Mouse (Mus musculus) megakaryocyte, embryonic 14.5 days (primary cell): ENCODE measurements at regions not wholly inside any gene's neighbourhood (a gene's known extent, or its start where the extent isn't known, plus 50 kb on each side); places are given as distances from the start of the nearest gene placed in this dataset.

Experiments
- H3K27me3 ChIP-seq: replicated peaks from 2 replicates; pipeline ENCODE3; 2012; ENCODE audit warnings: inconsistent platforms
- H3K36me3 ChIP-seq: replicated peaks from 2 replicates; pipeline ENCODE3; 2012; ENCODE audit warnings: low read length, inconsistent platforms, mixed read lengths
- H3K4me1 ChIP-seq: 2 replicates; pipeline ENCODE4 v1.6.1; 2012; ENCODE audit warnings: inconsistent platforms
- H3K4me3 ChIP-seq: replicated peaks from 2 replicates; pipeline ENCODE3; 2012; ENCODE audit warnings: moderate library complexity, mild to moderate bottlenecking, inconsistent platforms
- H3K9me3 ChIP-seq: 2 replicates; pipeline ENCODE4 v1.6.1; 2012; ENCODE audit warnings: inconsistent platforms
- FLI1 ChIP-seq: IDR thresholded peaks from 2 replicates; pipeline ENCODE4 v1.6.1; 2012; ENCODE audit warnings: low read length, inconsistent platforms, mixed read lengths
- GATA1 ChIP-seq: IDR thresholded peaks from 3 replicates; pipeline ENCODE4 v1.6.1; 2012; ENCODE audit warnings: mixed read lengths, low read length, inconsistent platforms, borderline replicate concordance

- Histone ChIP-seq H3K4me1 (no peaks in the 10 kb centered on the region), H3K9me3 (peaks cover 3% of the 10 kb centered on the region; the same call in 1 of the 2 replicates), H3K27me3 (no peaks in the 10 kb centered on the region), H3K36me3 (no peaks in the 10 kb centered on the region), H3K4me3 (no peak overlapping the region)
- TF ChIP-seq GATA1 (no peak), FLI1 (no peak)
Measured at GRCm38 (mm10) chr4:87501791-87502190, 271.5 kb upstream of the Slc24a2 start.

- Histone ChIP-seq H3K4me1 (no peaks in the 10 kb centered on the region), H3K9me3 (peaks cover 3% of the 10 kb centered on the region; the same call in 1 of the 2 replicates), H3K36me3 (no peaks in the 10 kb centered on the region), H3K4me3 (no peak overlapping the region), H3K27me3 (no peaks in the 10 kb centered on the region)
- TF ChIP-seq GATA1 (no peak), FLI1 (no peak)
Measured at GRCm38 (mm10) chr4:87500441-87500840, 270.2 kb upstream of the Slc24a2 start.

GRCm38 (mm10) chr4:87487798-87488197, 257.5 kb upstream of the Slc24a2 start:
- Histone ChIP-seq H3K9me3 (no peaks in the 10 kb centered on the region), H3K4me1 (no peaks in the 10 kb centered on the region), H3K27me3 (no peaks in the 10 kb centered on the region), H3K4me3 (no peak overlapping the region), H3K36me3 (no peaks in the 10 kb centered on the region)
- no peak for TF ChIP-seq GATA1
- no peak for TF ChIP-seq FLI1

GRCm38 (mm10) chr4:87475537-87475936, 245.3 kb upstream of the Slc24a2 start:
- no peak overlapping the region for H3K4me3 ChIP-seq
- peaks cover 4% of the 10 kb centered on the region for H3K9me3 ChIP-seq
- H3K36me3 ChIP-seq: no peaks in the 10 kb centered on the region
- no peaks in the 10 kb centered on the region for H3K27me3 ChIP-seq
- TF ChIP-seq GATA1: no peak
- no peak for TF ChIP-seq FLI1
- H3K4me1 ChIP-seq: no peaks in the 10 kb centered on the region

GRCm38 (mm10) chr4:87473331-87474039, 243.2 kb upstream of the Slc24a2 start:
- Histone ChIP-seq H3K36me3 (no peaks in the 10 kb centered on the region), H3K27me3 (no peaks in the 10 kb centered on the region), H3K4me3 (no peak overlapping the region), H3K4me1 (no peaks in the 10 kb centered on the region), H3K9me3 (peaks cover 4% of the 10 kb centered on the region)
- no peak for TF ChIP-seq FLI1
- TF ChIP-seq GATA1: no peak

GRCm38 (mm10) chr4:87472787-87473186, 242.5 kb upstream of the Slc24a2 start:
- TF ChIP-seq GATA1 (no peak), FLI1 (no peak)
- peaks cover 4% of the 10 kb centered on the region for H3K9me3 ChIP-seq

GRCm38 (mm10) chr4:87471385-87471784, 241.1 kb upstream of the Slc24a2 start:
- TF ChIP-seq FLI1: no peak
- TF ChIP-seq GATA1: no peak
- no peaks in the 10 kb centered on the region for H3K27me3 ChIP-seq
- H3K36me3 ChIP-seq: no peaks in the 10 kb centered on the region
- H3K9me3 ChIP-seq: peaks cover 4% of the 10 kb centered on the region
- H3K4me3 ChIP-seq: no peak overlapping the region
- no peaks in the 10 kb centered on the region for H3K4me1 ChIP-seq

More at GRCm38 (mm10) chr4:87472787-87473186, 242.5 kb upstream of the Slc24a2 start:
- Histone ChIP-seq H3K4me3 (no peak overlapping the region), H3K36me3 (no peaks in the 10 kb centered on the region), H3K27me3 (no peaks in the 10 kb centered on the region), H3K4me1 (no peaks in the 10 kb centered on the region)

GRCm38 (mm10) chr4:87467600-87467999, 237.3 kb upstream of the Slc24a2 start:
- Histone ChIP-seq H3K36me3 (no peaks in the 10 kb centered on the region), H3K4me3 (no peak overlapping the region), H3K9me3 (no peaks in the 10 kb centered on the region), H3K4me1 (no peaks in the 10 kb centered on the region), H3K27me3 (no peaks in the 10 kb centered on the region)
- TF ChIP-seq GATA1: no peak
- TF ChIP-seq FLI1: no peak

GRCm38 (mm10) chr4:87467018-87467417, 236.7 kb upstream of the Slc24a2 start:
- Histone ChIP-seq H3K4me1 (no peaks in the 10 kb centered on the region), H3K27me3 (no peaks in the 10 kb centered on the region), H3K36me3 (no peaks in the 10 kb centered on the region), H3K9me3 (no peaks in the 10 kb centered on the region), H3K4me3 (no peak overlapping the region)
- TF ChIP-seq GATA1: no peak
- no peak for TF ChIP-seq FLI1

GRCm38 (mm10) chr4:87461181-87461912, 231.1 kb upstream of the Slc24a2 start:
- H3K9me3 ChIP-seq: peaks cover 3% of the 10 kb centered on the region; the same call in 1 of the 2 replicates
- TF ChIP-seq FLI1 (no peak), GATA1 (no peak)
- H3K27me3 ChIP-seq: no peaks in the 10 kb centered on the region
- no peaks in the 10 kb centered on the region for H3K4me1 ChIP-seq
- no peak overlapping the region for H3K4me3 ChIP-seq
- H3K36me3 ChIP-seq: no peaks in the 10 kb centered on the region
